Mouse (Mus musculus): ENCODE data around the gene Nkiras1.

Nkiras1 gene

DNA sequence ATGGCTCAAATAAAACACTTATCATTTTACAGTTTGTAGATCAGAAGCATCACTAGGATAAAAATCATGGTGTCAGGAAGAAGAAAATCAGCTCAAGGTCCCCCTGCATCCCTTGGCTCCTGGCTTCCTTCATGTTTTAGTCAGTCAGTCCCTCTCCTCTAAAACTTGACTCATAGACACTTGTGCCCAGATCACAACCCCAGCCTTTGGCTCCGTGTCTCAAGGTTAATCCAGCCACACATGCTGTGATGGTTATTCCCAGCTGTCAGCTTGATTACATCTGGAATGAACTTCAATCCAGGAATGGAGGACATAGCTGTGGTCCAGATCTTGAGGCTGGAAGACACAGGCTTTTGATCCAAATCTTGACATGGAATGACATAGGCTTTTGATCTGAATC, 3.6 kb downstream of the Nkiras1 start:
- in situ Hi-C loops (cut with MboI, MseI): no loop called here

- in situ Hi-C loops (cut with MboI, MseI): no loop called here
Measured at GRCm38 (mm10) chr14:18280375-18280774, 9.4 kb downstream of the Nkiras1 start.

GRCm38 (mm10) chr14:18284581-18284980, 13.6 kb downstream of the Nkiras1 start:
- in situ Hi-C loops (cut with MboI, MseI): no loop called here

- in situ Hi-C loops (cut with MboI, MseI): loop anchor here (5.0 kb wide), 1 partner anchor 37 kb away; no protein-coding TSS in a partner anchor
Measured at GRCm38 (mm10) chr14:18285476-18285875, 14.5 kb downstream of the Nkiras1 start.

DNA sequence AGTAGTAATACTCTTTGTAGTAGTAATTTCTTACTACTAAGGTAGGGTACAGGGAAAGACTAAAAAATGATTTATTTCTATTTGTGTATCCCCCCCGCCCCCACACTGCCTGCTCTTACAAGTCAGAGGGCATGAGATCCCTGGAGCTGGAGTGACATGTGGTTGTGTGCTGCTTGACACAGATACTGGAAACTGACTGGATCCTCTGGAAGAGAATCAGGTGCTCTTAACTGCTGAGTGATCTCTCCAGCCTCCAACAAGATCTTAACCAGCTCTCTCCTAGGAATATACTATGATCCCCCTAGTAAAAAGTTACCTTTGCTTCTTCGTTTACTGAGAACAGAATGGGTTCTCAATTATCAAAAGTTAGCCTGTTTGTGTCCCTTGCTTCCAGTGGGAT, 15.5 kb downstream of the Nkiras1 start:
- in situ Hi-C loops (cut with MboI, MseI): loop anchor here (5.0 kb wide), 1 partner anchor 36 kb away; no protein-coding TSS in a partner anchor

GRCm38 (mm10) chr14:18287391-18287790, 16.5 kb downstream of the Nkiras1 start:
- in situ Hi-C loops (cut with MboI, MseI): loop anchor here (5.0 kb wide), 1 partner anchor 35 kb away; no protein-coding TSS in a partner anchor

DNA sequence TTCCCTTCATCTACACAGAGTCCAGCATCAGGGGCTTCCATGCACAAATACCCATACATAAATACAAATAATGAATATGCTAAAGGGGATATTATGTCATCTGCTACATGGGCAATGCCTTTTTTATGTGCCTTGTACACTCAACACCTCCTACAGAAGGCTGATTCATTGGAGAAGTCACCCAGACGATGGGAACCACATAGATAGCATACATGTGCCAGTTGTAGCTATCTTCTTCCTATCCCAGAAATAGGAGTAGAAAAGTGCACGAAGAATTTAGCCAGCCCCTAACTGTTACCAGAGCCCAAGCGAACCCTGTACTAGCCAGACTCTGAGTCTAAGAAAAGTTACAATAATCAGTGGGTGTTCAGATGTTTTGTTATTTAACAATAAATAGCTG, 21.2 kb downstream of the Nkiras1 start:
- in situ Hi-C loops (cut with MboI, MseI): no loop called here

GRCm38 (mm10) chr14:18292578-18292977, 21.6 kb downstream of the Nkiras1 start:
- in situ Hi-C loops (cut with MboI, MseI): no loop called here

- in situ Hi-C loops (cut with MboI, MseI): no loop called here
Measured at GRCm38 (mm10) chr14:18297441-18297840, 26.5 kb downstream of the Nkiras1 start.

- in situ Hi-C loops (cut with MboI, MseI): no loop called here
Measured at GRCm38 (mm10) chr14:18298874-18299273, 27.9 kb downstream of the Nkiras1 start.

DNA sequence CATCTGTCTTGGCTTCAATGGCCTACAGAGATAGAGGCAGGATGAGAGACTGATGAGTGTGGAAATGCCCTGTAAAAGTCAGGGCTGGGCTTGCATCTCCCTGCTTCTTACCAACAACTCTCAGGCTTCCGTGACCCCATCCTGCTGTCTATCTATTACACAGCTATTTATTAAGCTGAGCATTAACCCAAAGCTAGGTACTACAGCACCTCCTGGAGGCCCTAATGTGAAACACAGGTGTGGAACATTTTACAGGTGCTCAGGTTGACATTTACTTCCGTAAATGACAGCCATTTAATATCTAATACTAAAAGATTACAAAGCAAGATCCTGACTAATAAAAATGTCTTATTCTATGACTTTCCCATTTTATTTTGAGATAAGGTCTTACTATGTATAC, 29.7 kb downstream of the Nkiras1 start:
- in situ Hi-C loops (cut with MboI, MseI): no loop called here

- in situ Hi-C loops (cut with MboI, MseI): no loop called here
Measured at GRCm38 (mm10) chr14:18301591-18301990, 30.7 kb downstream of the Nkiras1 start.

GRCm38 (mm10) chr14:18302750-18303149, 31.8 kb downstream of the Nkiras1 start:
- in situ Hi-C loops (cut with MboI, MseI): no loop called here

DNA sequence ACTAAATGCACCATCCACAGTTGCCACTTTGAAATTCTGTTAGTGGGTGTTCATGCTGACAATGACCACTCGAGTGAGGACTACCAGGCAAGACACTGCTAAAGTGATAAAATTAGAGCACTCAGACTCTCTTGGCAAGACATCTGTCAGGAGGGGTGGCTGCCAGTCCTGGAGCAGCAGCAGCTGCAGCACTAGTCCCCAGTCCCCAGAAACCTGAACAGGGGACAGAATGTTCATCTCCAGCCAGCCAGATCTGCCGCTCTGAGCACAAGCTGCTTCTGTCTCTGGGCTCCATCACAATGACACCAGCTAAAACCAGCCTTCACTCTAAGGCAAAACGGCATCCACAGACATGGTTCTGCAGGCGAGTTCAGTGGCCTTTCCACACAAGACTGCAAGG, 32.3 kb downstream of the Nkiras1 start:
- in situ Hi-C loops (cut with MboI, MseI): no loop called here

GRCm38 (mm10) chr14:18304165-18304564, 33.2 kb downstream of the Nkiras1 start:
- in situ Hi-C loops (cut with MboI, MseI): no loop called here

- in situ Hi-C loops (cut with MboI, MseI): no loop called here
Measured at GRCm38 (mm10) chr14:18317457-18318411, 46.8 kb downstream of the Nkiras1 start.

GRCm38 (mm10) chr14:18326968-18327672, 56.2 kb downstream of the Nkiras1 start:
- in situ Hi-C loops (cut with MboI, MseI): no loop called here

- in situ Hi-C loops (cut with MboI, MseI): no loop called here
Measured at GRCm38 (mm10) chr14:18330789-18331692, 60.1 kb downstream of the Nkiras1 start.

- in situ Hi-C loops (cut with MboI, MseI): no loop called here
Measured at GRCm38 (mm10) chr14:18331693-18332131, 60.8 kb downstream of the Nkiras1 start, which contains the start of gene Ube2e1. TSS of gene Ube2e1 (minus strand) at chr14:18331859.
